Mouse (Mus musculus) brain, adult 2 months (tissue): ENCODE results near the gene Hrh3.
A peak's percentile ranks its signal among the peaks of the same experiment; 100 is the strongest.

Experiments used
- DNase-seq: peaks from one replicate; pipeline ENCODE4 v3.0.0; 2011; ENCODE audit warnings: low read depth, low spot score

Hrh3 gene

DNA sequence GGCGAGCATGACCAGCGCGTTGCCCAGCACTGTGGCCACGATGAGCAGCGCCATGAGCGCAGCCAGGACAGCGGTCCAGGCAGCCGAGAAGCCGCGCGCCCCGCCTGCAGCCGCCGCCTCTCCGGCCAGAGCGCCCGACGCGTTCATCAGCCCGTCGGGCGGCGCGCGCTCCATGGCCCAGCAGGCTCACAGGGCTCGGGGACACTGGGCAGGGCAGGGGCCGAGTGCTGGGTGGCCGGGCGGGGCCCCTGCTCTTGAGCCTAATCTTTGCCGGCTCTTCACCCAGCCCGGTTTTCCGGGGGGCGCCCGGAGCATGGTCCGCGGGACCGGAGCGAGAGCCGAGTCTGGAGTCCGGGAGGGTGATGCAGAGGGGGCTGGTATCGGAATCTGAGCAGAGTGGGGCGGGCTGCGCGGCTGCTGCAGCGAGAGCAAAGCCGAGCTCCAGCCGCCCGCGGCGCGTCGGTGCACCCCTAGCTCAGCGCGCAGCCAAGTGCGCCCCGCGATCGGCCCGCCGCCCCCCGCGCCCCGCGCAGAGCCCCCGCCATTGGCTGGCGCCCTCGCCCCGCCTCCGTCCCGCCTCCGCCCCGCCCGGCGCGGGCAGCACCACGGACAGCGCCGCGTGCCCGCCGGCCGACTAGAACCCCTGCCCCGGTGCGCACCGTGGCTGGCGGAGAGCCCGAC, at the start of gene Hrh3:
TSS of gene Hrh3 (minus strand) at position 511 of the 681 bp plus-strand sequence.
- DNase-seq = peak; percentile 76

DNA sequence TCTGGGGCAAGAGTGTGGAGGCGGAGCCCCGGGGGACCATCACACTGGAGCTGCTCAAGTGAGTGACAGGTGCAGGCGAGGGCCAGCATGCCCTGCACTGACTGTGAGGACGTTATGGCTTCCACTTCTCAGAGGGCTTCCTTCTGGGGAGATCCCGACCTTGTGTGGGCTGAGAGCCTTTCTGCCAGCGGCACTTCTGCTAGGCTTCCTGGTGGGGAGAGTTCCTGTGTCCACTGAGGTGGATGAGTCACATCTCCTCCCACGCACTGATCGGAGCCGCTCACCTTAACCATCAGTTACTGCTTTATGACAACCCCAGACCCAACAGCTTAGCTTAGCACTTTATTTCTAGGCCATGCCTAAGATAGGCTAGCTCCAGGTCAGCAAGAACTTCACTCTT, 44.3 kb upstream of the Hrh3 start:
- DNase-seq = peak; percentile 73

DNA sequence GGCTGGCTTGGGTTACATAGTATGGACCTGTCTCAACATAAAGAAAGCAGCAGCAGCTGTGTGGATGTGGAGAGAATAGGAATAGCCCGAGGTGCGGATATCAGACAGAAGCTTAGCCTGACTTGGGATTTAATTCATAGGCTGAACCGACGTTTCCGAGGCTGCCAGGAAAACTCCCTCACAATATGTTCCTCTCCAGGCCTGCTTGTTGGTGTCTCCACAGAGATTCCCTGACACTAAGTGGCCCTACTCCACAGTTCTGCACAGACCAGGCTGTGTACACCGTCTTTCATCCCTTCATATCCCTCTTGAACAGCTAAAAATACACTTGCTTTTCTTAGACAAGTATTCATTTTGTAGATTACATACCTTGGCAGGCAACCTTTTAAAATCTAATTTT, 43.1 kb upstream of the Hrh3 start:
- DNase-seq = peak; percentile 80

DNA sequence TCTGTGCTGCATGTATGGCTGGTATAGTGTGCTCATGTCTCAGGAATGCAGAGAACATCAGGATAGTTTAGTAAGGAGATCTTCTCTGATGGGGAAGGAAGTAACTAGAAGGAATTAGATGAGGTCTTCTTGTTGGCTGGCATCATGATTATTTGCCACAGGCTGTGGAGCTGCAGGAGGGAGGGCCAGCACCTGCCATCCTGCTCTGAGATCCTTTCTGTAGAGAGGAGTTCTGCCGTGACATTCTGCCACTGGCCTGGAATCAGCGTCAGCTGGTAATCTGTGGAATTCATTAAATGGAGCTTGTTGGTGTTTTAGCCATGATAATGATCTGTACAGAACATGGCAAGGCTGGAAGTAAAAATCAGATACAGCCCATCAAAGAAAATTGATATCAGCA, 41.8 kb upstream of the Hrh3 start:
- peak; percentile 88 for DNase-seq

DNA sequence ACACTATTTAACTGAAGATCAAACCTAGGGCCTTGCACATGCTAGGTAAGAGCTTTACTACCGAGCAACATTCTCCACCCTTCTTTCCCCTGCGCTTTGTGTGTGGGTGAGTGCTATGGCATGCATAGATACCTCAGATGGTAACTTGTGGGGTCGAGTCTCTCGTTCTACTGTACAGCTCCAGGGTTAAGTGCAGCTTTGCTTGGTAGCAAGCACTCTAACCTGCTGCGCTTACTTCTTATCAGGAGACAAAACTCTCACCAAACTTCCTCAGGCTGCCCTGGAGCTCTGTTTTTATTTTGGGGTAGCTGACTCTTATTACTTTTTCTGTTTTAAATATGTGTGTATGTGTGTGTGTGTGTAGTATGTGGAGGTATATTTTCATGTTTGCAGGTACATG, 31.1 kb upstream of the Hrh3 start:
- no peak for DNase-seq

DNA sequence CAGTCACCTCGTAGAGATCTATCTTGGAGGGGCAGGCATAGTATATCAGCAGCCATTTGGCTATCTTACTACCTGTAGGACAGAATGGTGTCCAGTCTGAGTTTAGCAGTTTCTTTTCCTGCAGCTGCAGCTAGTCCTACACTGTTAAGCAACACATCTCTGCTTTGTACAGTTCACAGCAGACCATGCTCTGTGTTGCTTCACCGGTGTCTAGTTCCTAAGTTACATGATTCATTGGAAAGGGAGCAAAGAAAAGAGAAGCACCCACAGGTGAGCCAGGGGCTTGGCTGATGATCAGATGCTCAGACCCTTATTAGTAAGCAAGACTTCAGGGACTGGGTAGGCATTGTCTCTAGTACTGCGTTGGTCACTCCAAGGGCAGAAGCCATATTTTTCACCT, 29.6 kb upstream of the Hrh3 start:
- DNase-seq = no peak

DNA sequence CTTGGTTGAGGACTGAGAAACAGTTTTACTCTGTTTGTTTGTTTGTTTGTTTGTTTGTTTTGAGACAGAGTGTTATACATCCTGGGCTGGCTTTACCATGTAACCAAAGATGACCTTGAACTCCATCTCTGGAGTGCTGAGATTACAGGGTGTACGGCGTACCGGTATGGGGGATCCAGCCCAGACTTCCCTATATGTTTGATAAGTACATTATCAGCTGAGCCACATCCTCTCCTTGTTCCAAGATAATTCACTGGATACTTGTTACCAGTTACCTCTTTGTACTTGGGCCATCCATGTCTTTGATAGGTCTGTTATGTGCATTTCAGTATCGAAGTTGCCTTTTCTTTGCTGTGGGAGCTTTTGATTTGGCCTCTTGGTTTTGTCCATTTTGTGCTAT, 28.9 kb upstream of the Hrh3 start:
- DNase-seq = no peak

DNA sequence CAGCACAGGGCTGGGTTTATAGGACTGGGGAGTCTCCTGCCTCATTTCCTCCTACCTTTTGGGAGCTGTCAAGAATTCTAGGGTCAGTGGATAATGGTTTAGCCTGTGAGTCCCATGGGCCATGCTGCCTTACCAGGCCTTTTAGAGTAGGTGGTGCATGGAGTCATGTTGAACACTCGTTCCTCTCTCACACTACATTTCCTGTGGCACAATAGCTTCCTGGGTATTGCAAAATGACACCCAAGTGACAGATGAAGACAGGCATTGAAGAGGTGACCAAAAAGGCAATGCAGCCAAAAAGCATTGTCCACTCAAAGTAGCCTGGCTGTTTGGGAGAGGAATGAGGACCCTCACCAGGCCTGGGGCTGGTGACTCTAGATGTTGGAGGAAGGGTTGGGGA, 23.4 kb upstream of the Hrh3 start:
- no peak for DNase-seq

DNA sequence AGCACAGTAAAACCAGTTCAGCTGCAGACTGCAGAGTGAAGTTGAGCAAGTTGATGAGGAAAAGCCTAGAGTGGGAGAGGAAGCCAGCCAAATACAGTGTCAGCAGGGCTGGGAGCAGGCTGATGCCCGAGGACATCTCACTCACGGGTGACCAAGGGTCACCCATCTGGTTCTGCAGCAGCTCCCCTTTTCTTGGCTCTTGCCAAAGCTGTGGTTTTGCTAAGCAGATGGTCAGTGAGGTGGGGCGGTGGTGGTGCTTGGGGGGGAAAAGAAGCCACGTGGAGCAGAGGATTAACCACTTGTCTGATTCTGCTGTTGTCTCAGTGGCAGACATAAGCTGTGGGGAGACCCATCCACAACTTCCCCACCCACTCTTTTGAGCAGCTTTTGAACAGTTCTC, 21.9 kb upstream of the Hrh3 start:
- DNase-seq = peak; percentile 62

DNA sequence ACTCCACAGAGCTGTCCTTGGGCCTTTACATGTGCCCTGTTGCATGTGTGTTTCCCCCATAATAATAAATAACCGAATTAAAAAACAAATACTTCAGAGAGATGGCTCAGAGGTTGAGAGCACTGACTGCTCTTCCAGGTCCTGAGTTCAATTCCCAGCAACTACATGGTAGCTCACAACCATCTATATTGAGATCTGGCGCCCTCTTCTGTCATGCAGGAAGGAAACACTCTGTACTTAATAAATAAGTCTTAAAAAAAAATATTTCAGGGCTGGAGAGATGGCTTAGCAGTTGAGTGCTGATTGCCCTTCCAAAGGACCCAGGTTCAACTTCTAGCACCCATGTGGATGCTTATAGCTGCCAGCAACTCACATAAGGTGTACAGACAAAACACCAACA, 19.9 kb upstream of the Hrh3 start:
- no peak for DNase-seq

DNA sequence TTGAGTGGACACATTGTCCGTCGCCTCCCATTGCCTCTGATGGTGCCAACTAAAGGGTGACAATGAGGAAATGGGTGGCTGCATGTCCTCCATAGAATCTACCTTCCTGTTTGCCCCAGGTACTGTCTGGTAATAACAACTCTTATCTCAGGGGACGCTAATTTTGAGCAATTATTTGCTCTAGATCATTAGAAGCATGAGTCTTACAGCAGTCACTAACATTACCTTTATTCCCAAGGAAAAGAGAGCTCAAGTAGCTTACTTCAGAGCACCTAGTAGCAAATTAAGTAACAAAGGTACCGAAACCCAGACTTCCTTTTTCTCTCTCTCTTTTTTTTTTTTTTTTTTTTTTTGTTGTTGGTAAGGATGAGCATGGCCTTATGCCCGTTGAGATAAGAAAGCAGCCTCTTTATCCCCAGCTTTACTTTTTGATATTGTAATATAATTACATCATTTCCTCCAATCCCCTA, 16.0 kb upstream of the Hrh3 start:
- no peak for DNase-seq

DNA sequence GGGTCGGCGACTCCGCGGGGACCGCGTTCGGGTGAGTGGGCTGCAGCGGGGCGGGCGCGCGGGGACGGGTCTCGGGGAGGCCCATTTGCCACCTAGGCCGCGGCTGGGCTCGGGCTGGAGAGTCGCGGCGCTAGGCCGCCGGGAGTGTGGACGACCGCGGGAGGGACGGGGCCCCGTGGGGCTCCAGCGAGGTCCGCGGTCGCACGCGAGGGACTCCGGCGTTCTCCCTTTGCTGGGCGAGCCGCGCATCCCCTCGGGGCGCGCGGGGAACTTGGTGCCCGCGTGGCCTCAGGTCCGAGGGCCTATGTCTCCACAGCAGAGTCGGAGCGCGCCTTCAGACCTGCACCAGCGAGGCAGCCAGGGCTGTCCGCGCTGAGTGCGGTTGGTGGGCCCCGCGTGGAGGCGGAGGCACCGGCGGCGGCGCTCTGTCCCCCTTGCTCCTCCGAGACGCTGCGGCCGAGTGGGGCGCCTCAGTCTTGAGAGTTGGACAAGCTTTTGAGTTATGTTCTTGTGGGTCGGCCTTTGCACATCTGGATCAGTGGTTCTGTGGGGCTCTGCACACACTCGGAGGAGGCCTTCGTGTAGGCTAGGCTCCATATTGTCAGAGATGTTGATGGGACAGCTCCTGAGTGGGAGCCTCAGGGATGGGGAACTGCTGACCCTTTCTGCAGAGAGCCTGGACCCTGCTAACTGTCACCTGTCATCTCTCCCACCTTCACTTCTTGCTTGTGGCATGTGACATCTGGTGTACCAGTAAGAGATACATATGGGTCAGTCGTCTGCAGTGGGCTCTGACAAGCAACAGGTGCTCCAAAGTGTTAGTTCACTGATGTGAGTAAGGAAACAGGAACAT, 15.4 kb upstream of the Hrh3 start:
- DNase-seq = peak; percentile 25

DNA sequence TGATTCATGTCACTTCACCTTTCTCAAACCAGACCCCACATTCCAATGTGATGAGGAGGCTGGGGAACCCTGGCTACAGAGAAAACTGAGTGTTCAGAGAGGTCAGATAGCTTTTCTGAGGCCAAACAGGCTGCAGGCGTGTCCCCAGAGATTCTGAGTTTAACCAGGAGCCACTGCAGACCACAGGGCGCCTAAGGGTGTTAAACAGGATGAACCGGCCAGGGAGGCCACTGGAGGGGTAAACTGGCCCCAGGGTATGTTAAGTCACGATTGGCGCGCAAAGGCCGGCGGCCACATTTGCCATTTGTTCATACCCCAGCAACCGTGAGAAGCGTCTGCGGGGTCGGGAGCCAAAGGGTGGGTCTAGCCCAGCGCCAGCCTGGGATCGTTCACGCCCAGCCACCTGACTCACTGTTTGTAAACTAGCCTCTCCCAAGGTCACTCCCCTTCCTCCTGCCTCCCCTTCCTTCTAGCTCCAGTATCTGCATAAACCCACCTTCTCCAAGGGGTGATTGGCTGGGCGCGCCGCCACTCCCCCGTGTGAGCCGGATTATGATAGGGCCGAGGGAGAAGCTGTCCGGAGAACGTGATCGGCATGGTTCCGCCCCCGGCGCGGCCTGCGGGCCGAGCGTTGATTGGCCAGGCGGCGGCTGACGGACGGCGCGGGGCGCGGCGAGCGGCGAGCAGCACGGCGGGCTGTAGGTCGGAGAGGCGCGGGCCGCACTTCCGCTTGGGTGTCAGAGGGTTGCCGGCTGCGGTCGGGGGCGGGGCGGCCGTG, 14.6 kb upstream of the Hrh3 start, which contains the start of gene Osbpl2:
TSS of gene Osbpl2 (plus strand) at position 646 of the 778 bp plus-strand sequence.
- peak; percentile 99 for DNase-seq

DNA sequence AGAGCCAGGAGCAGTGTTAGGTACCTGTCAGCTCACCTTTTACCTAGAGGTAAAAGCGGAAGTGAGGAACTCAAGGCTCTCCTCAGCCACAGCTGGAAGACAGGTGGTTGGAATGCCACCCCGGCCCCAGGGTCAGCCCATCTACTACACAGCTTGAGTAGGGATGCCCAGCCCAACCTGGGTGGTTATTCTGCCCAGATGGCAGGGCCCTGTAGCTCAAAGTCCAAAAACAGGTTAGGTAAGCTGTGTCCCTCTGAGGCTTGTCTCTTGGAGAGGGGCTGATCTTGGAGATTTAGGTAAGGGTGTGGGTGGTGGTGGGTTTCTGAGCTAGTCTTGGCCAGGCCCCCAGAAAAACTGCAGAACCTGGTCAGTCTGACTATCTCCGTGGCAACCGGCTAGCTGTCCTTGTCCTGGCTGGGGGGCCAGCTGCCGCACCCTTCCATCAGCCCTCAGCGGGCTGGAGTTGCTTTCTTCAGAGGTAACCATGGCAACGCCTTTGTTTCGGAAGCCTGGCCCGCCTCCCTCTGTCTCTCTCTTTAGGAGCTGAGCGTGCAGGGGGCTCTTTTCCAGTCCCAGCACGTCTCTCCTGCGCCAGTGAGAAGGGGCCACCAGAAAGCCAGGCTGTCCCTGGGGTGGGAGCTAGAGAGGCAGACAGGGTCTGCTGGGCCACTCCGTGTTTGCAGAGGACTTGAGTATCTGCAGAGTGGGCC, 13.4 kb upstream of the Hrh3 start:
- peak; percentile 78 for DNase-seq

DNA sequence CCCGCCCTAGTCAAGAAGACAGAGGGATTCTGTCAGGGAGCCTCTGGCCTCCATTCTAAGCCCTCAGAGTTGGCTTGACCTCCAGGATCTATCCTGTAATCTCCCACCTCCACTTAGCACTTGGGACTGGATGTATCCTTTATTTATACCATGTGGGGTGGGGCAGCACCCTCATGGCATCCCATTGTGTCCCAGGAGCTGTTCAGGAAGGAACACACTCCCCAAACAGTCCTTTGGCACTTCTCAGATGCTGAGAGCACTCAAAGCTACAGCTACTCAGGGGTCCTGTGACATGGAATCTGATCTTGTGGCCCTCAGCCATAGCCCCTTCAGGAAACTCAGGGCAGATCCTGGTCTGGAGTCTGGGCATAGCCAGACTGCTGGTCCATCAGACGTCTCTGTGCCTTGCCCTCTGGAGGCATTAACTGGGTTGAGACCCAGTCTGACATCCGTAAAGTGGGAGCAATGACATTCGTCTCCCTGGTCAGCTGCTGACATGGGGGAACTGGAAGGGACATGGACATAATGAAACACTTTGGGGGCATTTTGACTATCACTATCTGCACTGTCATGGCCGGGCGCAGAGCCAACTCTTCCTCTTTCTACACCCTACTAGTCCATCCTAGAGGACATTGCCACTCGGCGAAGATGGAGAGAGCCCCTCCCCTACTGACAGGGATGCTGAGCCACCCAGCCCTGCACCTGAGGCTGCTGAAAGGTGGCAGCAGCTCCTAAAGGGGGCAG, 12.6 kb upstream of the Hrh3 start:
- no peak for DNase-seq

DNA sequence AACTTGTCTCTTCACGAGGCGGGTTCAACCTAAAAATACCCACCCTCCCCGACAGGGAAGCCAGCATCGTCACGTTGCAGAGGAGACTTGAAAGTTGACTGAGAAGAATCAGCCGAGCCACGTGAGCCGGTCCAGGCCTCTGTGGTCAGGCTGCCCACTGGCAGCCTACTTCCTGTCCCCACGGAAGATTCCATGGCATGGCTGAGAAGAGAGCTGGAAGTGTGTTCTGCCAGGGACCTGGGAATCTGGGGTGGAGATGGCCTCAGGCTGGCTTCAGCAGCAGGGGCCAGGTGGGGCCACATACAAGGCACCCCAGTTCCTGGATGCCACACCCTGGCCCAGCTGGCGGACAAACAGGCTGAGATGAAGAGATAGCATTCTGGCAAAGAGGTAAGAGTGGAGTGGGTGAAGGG, 11.8 kb upstream of the Hrh3 start:
- peak; percentile 69 for DNase-seq

DNA sequence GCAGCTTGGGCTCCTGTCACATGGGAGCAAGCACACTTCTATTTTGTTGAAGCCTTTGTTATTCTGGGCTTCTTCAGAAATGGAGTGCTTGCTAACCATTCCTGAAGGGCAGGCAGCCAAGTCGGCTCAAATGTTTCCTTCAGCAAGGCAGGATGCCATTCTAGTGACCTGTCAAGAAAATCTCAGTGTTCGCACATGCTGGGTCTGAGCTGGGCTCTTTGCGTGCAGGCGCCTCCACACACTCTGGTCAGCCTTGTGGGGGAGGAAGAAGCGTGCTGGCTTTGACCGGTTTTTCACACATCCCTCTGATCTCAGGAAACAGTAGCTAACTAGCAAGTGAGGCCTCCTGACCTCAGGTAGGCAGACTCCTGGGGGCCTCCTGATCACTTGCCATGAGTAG, 11.0 kb upstream of the Hrh3 start:
- DNase-seq = peak; percentile 81

DNA sequence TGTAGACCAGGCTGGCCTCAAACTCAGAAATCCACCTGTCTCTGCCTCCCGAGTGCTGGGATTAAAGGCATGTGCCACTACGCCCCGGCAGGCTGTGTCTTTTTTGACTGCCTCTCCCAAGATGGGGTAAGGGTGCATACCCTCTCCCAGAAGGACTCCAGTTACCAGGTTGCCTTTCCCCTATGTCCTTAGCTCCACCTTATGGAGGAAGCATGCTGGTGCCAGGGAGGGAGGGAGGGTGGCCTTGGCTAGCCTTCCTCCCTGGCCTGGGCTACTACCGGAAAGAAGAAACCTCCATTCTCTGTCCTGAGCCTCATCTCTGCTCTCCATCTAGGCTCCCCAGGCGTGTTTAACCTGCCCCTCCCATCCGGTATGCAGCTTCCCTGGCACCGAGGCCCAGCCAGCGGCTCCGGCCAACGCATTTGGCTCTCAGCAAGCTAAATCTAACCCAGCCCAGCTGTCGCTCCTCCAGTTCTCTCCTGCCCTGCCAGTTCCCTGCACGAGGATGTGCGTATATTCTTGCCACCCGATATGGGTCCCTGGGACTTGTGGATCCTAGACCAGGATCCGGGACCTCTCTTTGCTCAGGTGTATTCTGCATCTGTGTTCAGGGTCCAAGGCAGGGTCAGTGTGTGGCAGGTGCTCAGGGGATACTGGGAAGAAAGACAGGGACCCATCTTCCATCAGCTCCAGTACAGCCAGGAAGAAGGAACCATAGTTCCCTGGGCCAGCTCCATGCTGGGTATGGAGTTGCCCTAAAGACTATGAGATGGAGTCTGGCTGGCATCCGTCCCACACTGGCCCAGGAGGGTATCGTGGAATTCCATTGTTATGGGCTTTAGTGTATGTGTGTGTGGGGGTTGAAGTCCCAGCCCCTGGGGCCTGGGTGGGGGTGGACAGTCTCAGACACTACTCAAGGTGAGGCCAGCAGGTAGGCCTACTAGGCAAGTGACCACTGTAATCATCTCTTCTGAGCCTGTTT, 9.9 kb upstream of the Hrh3 start:
- peak; percentile 92 for DNase-seq

DNA sequence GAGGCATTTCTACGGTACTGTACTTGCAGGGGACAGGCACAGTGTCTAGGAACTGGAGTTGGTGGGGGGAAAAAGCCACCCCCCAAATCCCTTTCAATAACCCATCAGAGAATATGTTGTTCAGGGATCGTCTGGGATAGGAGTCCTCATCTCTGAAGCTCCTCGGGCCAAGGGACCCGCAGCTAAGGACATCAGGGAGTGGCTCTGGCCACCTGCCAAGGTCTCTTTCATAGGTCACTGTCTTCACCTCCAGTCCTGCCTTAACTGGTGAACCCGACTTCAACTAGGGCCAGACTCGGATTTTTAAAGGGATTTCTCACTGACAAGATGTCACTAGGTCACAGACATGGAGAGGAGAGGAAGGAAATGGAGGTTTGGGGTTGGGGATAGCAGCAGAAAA, 4.0 kb upstream of the Hrh3 start:
- no peak for DNase-seq

DNA sequence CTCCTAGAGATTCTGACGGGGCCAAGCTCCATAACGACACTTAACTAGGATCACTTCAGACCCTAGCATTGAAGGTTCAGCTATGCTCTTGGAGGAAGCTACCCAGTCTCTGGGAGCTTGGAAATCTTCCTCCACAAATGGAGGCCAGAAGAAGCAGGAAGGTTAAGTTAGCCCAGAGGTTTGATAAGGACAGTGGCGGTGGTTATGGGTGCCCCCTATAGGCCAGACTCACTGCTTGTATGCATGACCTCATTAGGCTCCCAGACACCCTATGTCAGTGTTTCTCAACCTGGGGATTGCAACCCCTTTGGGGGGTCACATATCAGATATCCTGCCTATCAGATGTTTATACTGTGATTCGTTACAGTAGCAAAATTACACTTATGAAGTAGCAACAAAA, 2.8 kb upstream of the Hrh3 start:
- no peak for DNase-seq
